Mouse (Mus musculus): ENCODE data around the gene Dgcr2. TPM values are rescaled to one million over a fixed set of nuclear protein-coding genes. Genes with fewer than 3 reads are reported as not detected.

Dgcr2 gene
- total RNA-seq, 2 experiments from 2014 or later = 23.0 to 24.7 TPM

GRCm38 (mm10) chr16:17848431-17848830 is 49.9 kb downstream of the Dgcr2 start:
- DNase-seq = no peak

- no peak for DNase-seq
Measured at GRCm38 (mm10) chr16:17843701-17844365, 54.5 kb downstream of the Dgcr2 start.

GRCm38 (mm10) chr16:17842437-17842836 is 55.9 kb downstream of the Dgcr2 start:
- DNase-seq = no peak

GRCm38 (mm10) chr16:17839976-17840375 is 58.4 kb downstream of the Dgcr2 start:
- DNase-seq = peak; percentile 53

- DNase-seq = no peak
Measured at GRCm38 (mm10) chr16:17838051-17838450, 60.3 kb downstream of the Dgcr2 start, which contains the start of gene Car15. TSS of gene Car15 (minus strand) at chr16:17838364.

GRCm38 (mm10) chr16:17835481-17835880 is 62.9 kb downstream of the Dgcr2 start:
- no peak for DNase-seq

- no peak for DNase-seq
Measured at GRCm38 (mm10) chr16:17834543-17834942, 63.8 kb downstream of the Dgcr2 start.

- no peak for DNase-seq
Measured at GRCm38 (mm10) chr16:17833681-17834399, 64.5 kb downstream of the Dgcr2 start.

- DNase-seq = no peak
Measured at GRCm38 (mm10) chr16:17833321-17833680, 65.1 kb downstream of the Dgcr2 start.

- DNase-seq = no peak
Measured at GRCm38 (mm10) chr16:17832821-17833220, 65.5 kb downstream of the Dgcr2 start, which contains the start of gene B830017H08Rik. TSS of gene B830017H08Rik (plus strand) at chr16:17833121.

- DNase-seq = no peak
Measured at GRCm38 (mm10) chr16:17831781-17832180, 66.6 kb downstream of the Dgcr2 start.

- no peak for DNase-seq
Measured at GRCm38 (mm10) chr16:17830385-17831178, 67.8 kb downstream of the Dgcr2 start.

- DNase-seq = no peak
Measured at GRCm38 (mm10) chr16:17828867-17829266, 69.5 kb downstream of the Dgcr2 start.

GRCm38 (mm10) chr16:17828229-17828628 is 70.1 kb downstream of the Dgcr2 start:
- no peak for DNase-seq

- DNase-seq = no peak
Measured at GRCm38 (mm10) chr16:17826500-17826899, 71.9 kb downstream of the Dgcr2 start.

- DNase-seq = no peak
Measured at GRCm38 (mm10) chr16:17816528-17816927, 81.8 kb downstream of the Dgcr2 start.

GRCm38 (mm10) chr16:17815411-17816402 is 82.7 kb downstream of the Dgcr2 start:
- peak; percentile 56 for DNase-seq

- no peak for DNase-seq
Measured at GRCm38 (mm10) chr16:17813173-17813572, 85.2 kb downstream of the Dgcr2 start.

- DNase-seq = no peak
Measured at GRCm38 (mm10) chr16:17812120-17812519, 86.2 kb downstream of the Dgcr2 start.

GRCm38 (mm10) chr16:17809711-17810110 is 88.7 kb downstream of the Dgcr2 start:
- DNase-seq = peak; percentile 78

- no peak for DNase-seq
Measured at GRCm38 (mm10) chr16:17809125-17809524, 89.2 kb downstream of the Dgcr2 start.
